Mouse (Mus musculus): Measurements from ENCODE around the gene Eif2b5. TPM values are rescaled to one million over a fixed set of nuclear protein-coding genes. Genes with fewer than 3 reads are reported as not detected.

The Eif2b5 gene
- polyA plus RNA-seq, 1 experiment from 2014 or later, result 94.5 TPM

DNA sequence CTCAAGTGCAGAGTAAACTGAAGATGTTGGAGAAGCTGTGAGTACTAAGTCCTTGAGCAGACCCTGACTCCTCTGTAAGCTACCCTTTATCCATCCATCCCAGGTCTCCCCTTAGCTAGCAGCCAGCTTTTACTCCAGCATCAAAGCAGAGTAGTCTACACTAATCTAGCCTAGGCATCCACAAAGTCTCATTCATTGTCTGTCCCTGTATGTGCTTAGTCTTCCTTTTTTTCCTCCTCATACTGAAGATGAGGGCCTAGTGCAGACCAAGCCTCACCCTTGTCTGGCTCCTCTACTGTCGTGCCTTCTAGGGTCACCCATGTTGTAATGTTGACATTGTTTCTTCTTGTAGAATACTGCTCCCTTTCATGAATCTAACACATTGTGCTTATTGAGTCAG is 54.0 kb downstream of the Eif2b5 start:
- Histone ChIP-seq H3K9ac (ENCODE audit: low read length) (no peak overlapping the region), H3K27me3 (ENCODE audit: control insufficient read depth, insufficient read depth, low read depth, low read length) (no peaks in the 10 kb centered on the region), H3K4me1 (replicated peaks; ENCODE audit: control insufficient read depth, insufficient read depth, low read length) (peaks cover 12% of the 10 kb centered on the region), H3K4me2 (ENCODE audit: low read depth, low read length) (no peak overlapping the region), H3K36me3 (ENCODE audit: control insufficient read depth, insufficient read depth, low read length) (peaks cover 32% of the 10 kb centered on the region), H3K9me3 (ENCODE audit: control insufficient read depth, low read length) (no peaks in the 10 kb centered on the region), H3K4me3 (ENCODE audit: low read length) (no peak overlapping the region), H3K27ac (ENCODE audit: low read length) (no peak overlapping the region)
- ATAC-seq (ENCODE audit: low read depth), result no peak
- WGBS, result 79% methylated on average over 1 of the region's 1 CpGs

GRCm38 (mm10) chr16:20555000-20555399 is 56.4 kb downstream of the Eif2b5 start:
- 87% methylated on average over 6 of the region's 6 CpGs for WGBS
- no peak overlapping the region for H3K4me2 ChIP-seq (ENCODE audit: low read depth, low read length)

GRCm38 (mm10) chr16:20557381-20557780 is 58.8 kb downstream of the Eif2b5 start:
- no peaks in the 10 kb centered on the region for H3K4me1 ChIP-seq (replicated peaks; ENCODE audit: control insufficient read depth, insufficient read depth, low read length)
- H3K4me3 ChIP-seq (ENCODE audit: low read length), result no peak overlapping the region
- H3K27ac ChIP-seq (ENCODE audit: low read length), result no peak overlapping the region
- no peak for ATAC-seq (ENCODE audit: low read depth)
- no peak overlapping the region for H3K4me2 ChIP-seq (ENCODE audit: low read depth, low read length)
- no peak overlapping the region for H3K9ac ChIP-seq (ENCODE audit: low read length)
- no peaks in the 10 kb centered on the region for H3K9me3 ChIP-seq (ENCODE audit: control insufficient read depth, low read length)
- peaks cover 48% of the 10 kb centered on the region for H3K36me3 ChIP-seq (ENCODE audit: control insufficient read depth, insufficient read depth, low read length)
- H3K27me3 ChIP-seq (ENCODE audit: control insufficient read depth, insufficient read depth, low read depth, low read length), result no peaks in the 10 kb centered on the region
- WGBS, result 65% methylated on average over 7 of the region's 7 CpGs

More at GRCm38 (mm10) chr16:20555000-20555399, 56.4 kb downstream of the Eif2b5 start:
- Histone ChIP-seq H3K27ac (ENCODE audit: low read length) (no peak overlapping the region), H3K36me3 (ENCODE audit: control insufficient read depth, insufficient read depth, low read length) (peaks cover 51% of the 10 kb centered on the region), H3K4me3 (ENCODE audit: low read length) (no peak overlapping the region), H3K9me3 (ENCODE audit: control insufficient read depth, low read length) (no peaks in the 10 kb centered on the region), H3K9ac (ENCODE audit: low read length) (no peak overlapping the region), H3K4me1 (replicated peaks; ENCODE audit: control insufficient read depth, insufficient read depth, low read length) (no peaks in the 10 kb centered on the region), H3K27me3 (ENCODE audit: control insufficient read depth, insufficient read depth, low read depth, low read length) (no peaks in the 10 kb centered on the region)
- no peak for ATAC-seq (ENCODE audit: low read depth)

Other genes starting within 250 kb of the Eif2b5 start
- gene Parl, start 196.4 kb upstream of the Eif2b5 start, polyA plus RNA-seq (2015; fragmentation: Nextera tagmentation; extraction: Ambion mirVana), result 74.8 and 76.6 TPM in 2 replicates
- gene Cyp2ab1, start 173.4 kb upstream of the Eif2b5 start, polyA plus RNA-seq (2015; fragmentation: Nextera tagmentation; extraction: Ambion mirVana), result 0.18 TPM in 1 of 2 replicates, not detected in the other
- gene Abcc5, start 72.4 kb upstream of the Eif2b5 start, polyA plus RNA-seq (2015; fragmentation: Nextera tagmentation; extraction: Ambion mirVana), result 65.1 and 80.4 TPM in 2 replicates
- 17.4 and 19.9 TPM in 2 replicates for gene Dvl3, start 18.2 kb downstream of the Eif2b5 start, polyA plus RNA-seq (2015; fragmentation: Nextera tagmentation; extraction: Ambion mirVana)
- 624 and 630 TPM in 2 replicates for gene Ap2m1, start 36.7 kb downstream of the Eif2b5 start, polyA plus RNA-seq (2015; fragmentation: Nextera tagmentation; extraction: Ambion mirVana)
- 57.9 and 67.9 TPM in 2 replicates for gene Abcf3, start 49.8 kb downstream of the Eif2b5 start, polyA plus RNA-seq (2015; fragmentation: Nextera tagmentation; extraction: Ambion mirVana)
- gene Vwa5b2, start 90.7 kb downstream of the Eif2b5 start, polyA plus RNA-seq (2015; fragmentation: Nextera tagmentation; extraction: Ambion mirVana), result 0.49 and 0.93 TPM in 2 replicates
- 24.4 and 25.6 TPM in 2 replicates for gene Eef1akmt4, start 112.8 kb downstream of the Eif2b5 start, polyA plus RNA-seq (2015; fragmentation: Nextera tagmentation; extraction: Ambion mirVana)
- gene Gm49333, start 112.8 kb downstream of the Eif2b5 start, polyA plus RNA-seq (2015; fragmentation: Nextera tagmentation; extraction: Ambion mirVana), result not detected in 2 replicates
- gene Alg3, start 112.9 kb downstream of the Eif2b5 start, polyA plus RNA-seq (2015; fragmentation: Nextera tagmentation; extraction: Ambion mirVana), result 29.1 and 31.5 TPM in 2 replicates
- gene Camk2n2, start 122.5 kb downstream of the Eif2b5 start, polyA plus RNA-seq (2015; fragmentation: Nextera tagmentation; extraction: Ambion mirVana), result 0.59 and 0.88 TPM in 2 replicates
- 1.4 and 2.2 TPM in 2 replicates for gene Ece2, start 131.0 kb downstream of the Eif2b5 start, polyA plus RNA-seq (2015; fragmentation: Nextera tagmentation; extraction: Ambion mirVana)
- 285 and 301 TPM in 2 replicates for gene Psmd2, start 152.8 kb downstream of the Eif2b5 start, polyA plus RNA-seq (2015; fragmentation: Nextera tagmentation; extraction: Ambion mirVana)
- gene Eif4g1, start 169.5 kb downstream of the Eif2b5 start, polyA plus RNA-seq (2015; fragmentation: Nextera tagmentation; extraction: Ambion mirVana), result 139 and 140 TPM in 2 replicates
- 7.8 and 9.1 TPM in 2 replicates for gene Fam131a, start 194.4 kb downstream of the Eif2b5 start, polyA plus RNA-seq (2015; fragmentation: Nextera tagmentation; extraction: Ambion mirVana)
- gene Polr2h, start 218.8 kb downstream of the Eif2b5 start, polyA plus RNA-seq (2015; fragmentation: Nextera tagmentation; extraction: Ambion mirVana), result 74.3 and 87.5 TPM in 2 replicates
- gene Clcn2, start 218.9 kb downstream of the Eif2b5 start, polyA plus RNA-seq (2015; fragmentation: Nextera tagmentation; extraction: Ambion mirVana), result 5.8 and 8.2 TPM in 2 replicates
- 3.3 and 3.8 TPM in 2 replicates for gene Chrd, start 234.3 kb downstream of the Eif2b5 start, polyA plus RNA-seq (2015; fragmentation: Nextera tagmentation; extraction: Ambion mirVana)
- gene Thpo, start 235.7 kb downstream of the Eif2b5 start, polyA plus RNA-seq (2015; fragmentation: Nextera tagmentation; extraction: Ambion mirVana), result 0.79 and 0.99 TPM in 2 replicates

All from lung, embryonic 16.5 days (tissue).